Mouse (Mus musculus): Measurements from ENCODE around the gene Morn4. TPM values are rescaled to one million over a fixed set of nuclear protein-coding genes. Genes with fewer than 3 reads are reported as not detected.

Morn4 gene
- total RNA-seq, 2 experiments from 2014 or later, result 6.5 to 9.7 TPM

DNA sequence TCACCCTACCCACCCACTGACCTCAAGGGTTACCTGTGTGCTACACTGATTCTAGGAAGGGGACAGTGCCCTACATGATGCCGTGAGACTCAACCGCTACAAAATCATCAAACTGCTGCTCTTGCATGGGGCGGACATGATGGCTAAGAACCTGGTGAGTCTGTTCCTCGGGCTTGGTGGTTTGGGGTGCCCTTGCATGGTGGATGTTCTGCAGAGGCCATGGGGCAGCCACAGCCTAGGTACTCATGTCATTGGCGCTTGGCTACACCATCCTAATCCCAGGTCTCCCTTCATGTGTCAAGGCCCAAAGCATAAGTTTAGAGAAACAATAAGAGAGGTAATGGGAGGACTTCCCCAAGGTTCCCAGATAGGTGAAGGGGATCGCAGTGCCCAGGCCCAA lies 42.2 kb downstream of the Morn4 start:
- no peak for DNase-seq

DNA sequence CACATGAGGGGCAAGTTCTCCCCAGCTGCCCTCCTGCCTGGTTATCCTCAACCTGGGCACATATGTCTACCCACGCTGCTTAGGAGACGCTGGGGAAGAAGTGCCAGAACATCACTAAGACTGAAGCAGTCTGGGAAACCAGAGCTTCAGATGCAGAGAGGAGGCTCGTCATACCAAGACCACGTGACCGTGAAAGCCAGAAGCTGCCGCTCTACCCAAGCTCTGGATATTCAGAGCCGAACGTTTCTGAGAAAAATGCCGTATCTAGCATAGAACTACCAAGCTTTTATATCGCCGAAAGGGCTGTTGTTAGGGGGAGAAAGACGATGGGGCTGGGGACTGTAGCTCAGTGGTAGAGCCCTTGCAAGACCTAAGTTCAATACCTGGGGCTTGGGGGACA lies 47.8 kb downstream of the Morn4 start:
- no peak for DNase-seq

DNA sequence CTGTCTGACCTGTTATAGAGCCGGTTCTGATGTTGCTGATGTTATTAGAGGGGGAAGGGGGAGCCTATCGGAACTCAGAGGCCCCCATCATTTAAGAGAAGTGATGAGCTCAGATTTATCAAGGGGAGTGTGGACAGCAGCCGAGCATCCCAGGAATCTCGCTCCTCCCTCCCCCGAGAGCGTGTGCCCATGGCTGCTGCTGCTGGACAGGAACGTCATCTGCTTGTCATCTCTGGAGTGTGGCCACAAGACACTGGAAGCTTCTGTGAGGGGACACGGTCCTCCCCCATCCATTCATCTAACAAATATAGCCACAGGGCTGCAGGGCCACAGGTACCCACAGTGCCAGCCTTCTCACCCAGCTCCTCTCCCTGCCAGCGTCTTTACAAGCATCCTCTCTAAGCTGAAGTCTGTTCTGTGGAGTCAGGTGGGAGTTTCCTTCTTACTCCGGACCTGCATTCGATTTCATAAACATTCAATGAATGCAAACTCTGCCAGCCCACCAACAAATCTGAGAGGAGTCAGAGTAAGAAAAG lies 48.9 kb downstream of the Morn4 start:
- DNase-seq, result no peak

DNA sequence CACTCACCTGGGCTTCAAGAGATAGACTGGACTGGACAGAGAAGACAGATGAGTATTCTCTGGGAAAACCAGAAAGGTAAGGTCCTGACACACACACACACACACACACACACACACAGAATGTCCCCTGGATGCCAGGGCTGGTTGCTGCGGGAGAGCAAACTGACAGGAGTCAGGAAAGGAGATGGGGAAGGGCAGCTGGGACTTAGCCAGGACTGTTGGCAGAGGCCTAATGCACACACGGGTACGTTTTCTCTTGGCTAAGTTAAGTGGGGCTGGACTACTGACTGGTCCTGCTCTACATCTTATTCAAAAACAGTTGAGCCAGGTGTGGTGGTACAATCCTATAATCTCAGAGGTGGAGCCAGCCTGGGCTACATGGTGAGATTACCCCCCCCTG lies 49.8 kb downstream of the Morn4 start:
- no peak for DNase-seq

GRCm38 (mm10) chr19:42035456-42036248 lies 50.5 kb downstream of the Morn4 start, which contains the start of gene Ankrd2:
Gene Ankrd2, plus strand, starts transcription at chr19:42036000.
- peak; percentile 91 for DNase-seq

- no peak for DNase-seq
Observed at GRCm38 (mm10) chr19:42034881-42035455, 51.2 kb downstream of the Morn4 start.

- no peak for DNase-seq
Observed at GRCm38 (mm10) chr19:42034146-42034775, 51.9 kb downstream of the Morn4 start.

DNA sequence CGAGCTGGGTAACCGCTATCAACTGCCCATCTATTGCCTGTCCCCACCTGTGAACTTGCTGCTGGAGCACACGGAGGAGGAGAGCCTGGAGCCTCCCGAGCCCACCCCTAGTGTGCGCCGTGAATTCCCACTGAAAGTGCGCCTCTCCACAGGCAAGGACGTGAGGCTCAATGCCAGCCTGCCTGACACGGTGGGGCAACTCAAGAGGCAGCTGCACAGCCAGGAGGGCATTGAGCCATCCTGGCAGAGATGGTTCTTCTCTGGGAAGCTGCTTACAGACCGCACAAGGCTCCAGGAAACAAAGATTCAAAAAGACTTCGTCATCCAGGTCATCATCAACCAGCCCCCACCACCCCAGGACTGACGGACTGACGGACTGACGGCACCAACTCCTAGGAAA lies 52.5 kb downstream of the Morn4 start:
- DNase-seq, result no peak

- DNase-seq, result no peak
Observed at GRCm38 (mm10) chr19:42031112-42031511, 55.0 kb downstream of the Morn4 start.

DNA sequence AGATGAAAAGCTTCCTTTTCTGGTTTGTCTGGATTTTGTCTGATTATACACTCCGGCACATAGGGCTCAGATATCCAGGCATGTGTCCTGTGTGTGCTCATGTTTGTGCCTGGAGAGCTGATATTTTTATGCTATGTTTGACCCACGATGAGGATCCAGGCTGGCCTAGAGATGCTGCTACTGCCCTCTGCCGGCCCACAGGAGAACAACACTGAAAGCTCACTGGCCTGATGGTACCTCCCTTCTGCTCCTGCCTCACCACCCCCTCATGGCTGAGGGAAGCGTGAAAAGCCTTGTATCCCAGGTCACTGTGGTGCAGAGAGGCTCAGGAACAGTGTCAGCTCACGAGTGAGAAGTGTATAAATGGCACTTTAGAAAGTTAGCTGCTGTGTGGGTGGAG lies 60.0 kb downstream of the Morn4 start:
- peak; percentile 89 for DNase-seq

Other genes with a start within 250 kb of the Morn4 start
- gene Frat2, start 238.2 kb downstream of the Morn4 start, total RNA-seq (2021), result 1 to 10 TPM; 4.8 to 7.1 TPM
- gene Rrp12, start 190.2 kb downstream of the Morn4 start, total RNA-seq (2021), result 10 to 100 TPM; 12.6 to 12.8 TPM
- 100 to 1,000 TPM; 536 to 564 TPM for gene Pgam1, start 174.4 kb downstream of the Morn4 start, total RNA-seq (2021)
- 10 to 100 TPM; 24.3 to 25.5 TPM for gene Exosc1, start 152.9 kb downstream of the Morn4 start, total RNA-seq (2021)
- gene Zdhhc16, start 152.9 kb downstream of the Morn4 start, total RNA-seq (2021), result 10 to 100 TPM; 30.7 to 36.7 TPM
- gene Mms19, start 105.2 kb downstream of the Morn4 start, total RNA-seq (2021), result 10 to 100 TPM; 15.5 to 24.2 TPM
- 10 to 100 TPM; 17.1 to 20.2 TPM for gene Ubtd1, start 104.6 kb downstream of the Morn4 start, total RNA-seq (2021)
- 1 to 10 TPM; 2.2 to 5.9 TPM for gene Ankrd2, start 50.4 kb downstream of the Morn4 start, total RNA-seq (2021)
- 10 to 100 TPM; 24.6 to 39.9 TPM for gene Hoga1, start 40.7 kb downstream of the Morn4 start, total RNA-seq (2021)
- gene 4933411K16Rik, start 34.1 kb downstream of the Morn4 start, total RNA-seq (2021), result 1 to 10 TPM in 1 of 2 experiments, under 1 TPM in 1; 0.75 to 1.3 TPM
- 10 to 100 TPM; 37.0 to 41.3 TPM for gene Pi4k2a, start 4.1 kb upstream of the Morn4 start, total RNA-seq (2021)
- gene Avpi1, start 42.7 kb upstream of the Morn4 start, total RNA-seq (2021), result 10 to 100 TPM; 15.9 to 33.2 TPM
- gene Marveld1, start 61.0 kb upstream of the Morn4 start, total RNA-seq (2021), result 10 to 100 TPM; 42.0 to 46.4 TPM
- gene Zfyve27, start 77.6 kb upstream of the Morn4 start, total RNA-seq (2021), result 10 to 100 TPM; 36.9 to 52.9 TPM
- gene Sfrp5, start 115.9 kb upstream of the Morn4 start, total RNA-seq (2021), result 1 to 10 TPM; 5.1 to 6.2 TPM
- 1 to 10 TPM in 1 of 2 experiments, under 1 TPM in 1; 0.99 to 2.3 TPM for gene Golga7b, start 161.2 kb upstream of the Morn4 start, total RNA-seq (2021)

Data from adrenal gland, postnatal 10 days (tissue).